Mouse (Mus musculus): Measurements from ENCODE around the gene Gm11444. TPM values are rescaled to one million over a fixed set of nuclear protein-coding genes. Genes with fewer than 3 reads are reported as not detected.

Gm11444 gene
- polyA plus RNA-seq, 1 experiment: not detected

- H3K27ac ChIP-seq (ENCODE audit: insufficient read depth, low read length): no peak overlapping the region
- peak in 1 of 2 experiments; percentile 35 for DNase-seq
- H3K27me3 ChIP-seq (ENCODE audit: control insufficient read depth, insufficient read depth, low read length): peaks cover 45% of the 10 kb centered on the region; the same call in 1 of the 2 replicates
- WGBS: 2% methylated on average over 67 of the region's 67 CpGs
- peaks cover 4% of the 10 kb centered on the region; the same call in 1 of the 2 replicates for H3K4me1 ChIP-seq (ENCODE audit: control insufficient read depth, insufficient read depth, low read length)
- no peak for TF ChIP-seq CTCF (IDR thresholded peaks at IDR 0.05; ENCODE audit: borderline replicate concordance, insufficient read depth, low read depth, low read length)
- no peak for TF ChIP-seq POLR2A (IDR thresholded peaks at IDR 0.05; ENCODE audit: borderline replicate concordance, insufficient read depth, low read length)
- H3K4me3 ChIP-seq (replicated peaks; ENCODE audit: insufficient read depth, low read depth, low read length): no peak overlapping the region
Measured at GRCm38 (mm10) chr11:85837648-85838423, 12.3 kb downstream of the Gm11444 start.

DNA sequence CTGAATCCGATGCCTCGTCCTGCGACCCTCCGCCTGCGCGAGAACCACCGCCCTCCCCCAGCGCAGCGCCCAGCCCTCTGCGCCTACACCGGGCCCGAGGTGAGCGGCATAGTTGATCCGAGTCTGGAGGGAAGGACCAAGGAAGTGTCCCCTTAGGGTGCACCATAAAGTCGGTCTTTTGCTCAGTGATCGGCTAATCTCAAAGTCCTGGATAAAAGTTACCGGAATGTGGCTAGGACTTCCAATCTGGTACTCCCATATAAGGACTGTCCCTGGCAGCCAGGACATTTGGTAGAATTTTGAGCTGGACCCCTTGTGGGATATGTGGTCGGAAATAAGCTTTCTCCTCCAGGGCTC, 12.9 kb downstream of the Gm11444 start:
- Histone ChIP-seq H3K4me1 (ENCODE audit: control insufficient read depth, insufficient read depth, low read length) (peaks cover 3% of the 10 kb centered on the region; the same call in 1 of the 2 replicates), H3K27ac (ENCODE audit: insufficient read depth, low read length) (no peak overlapping the region), H3K4me3 (replicated peaks; ENCODE audit: insufficient read depth, low read depth, low read length) (no peak overlapping the region), H3K27me3 (ENCODE audit: control insufficient read depth, insufficient read depth, low read length) (peaks cover 51% of the 10 kb centered on the region; the same call in 1 of the 2 replicates)
- DNase-seq: no peak
- 2% methylated on average over 18 of the region's 18 CpGs for WGBS
- no peak for TF ChIP-seq CTCF (IDR thresholded peaks at IDR 0.05; ENCODE audit: borderline replicate concordance, insufficient read depth, low read depth, low read length)
- no peak for TF ChIP-seq POLR2A (IDR thresholded peaks at IDR 0.05; ENCODE audit: borderline replicate concordance, insufficient read depth, low read length)

GRCm38 (mm10) chr11:85836523-85837290, 13.4 kb downstream of the Gm11444 start:
- WGBS: 8% methylated on average over 32 of the region's 32 CpGs
- Histone ChIP-seq H3K27me3 (ENCODE audit: control insufficient read depth, insufficient read depth, low read length) (peaks cover 49% of the 10 kb centered on the region; the same call in 1 of the 2 replicates), H3K27ac (ENCODE audit: insufficient read depth, low read length) (no peak overlapping the region), H3K4me1 (ENCODE audit: control insufficient read depth, insufficient read depth, low read length) (peaks cover 3% of the 10 kb centered on the region; the same call in 1 of the 2 replicates), H3K4me3 (replicated peaks; ENCODE audit: insufficient read depth, low read depth, low read length) (no peak overlapping the region)
- DNase-seq: peak in 1 of 2 experiments; percentile 35
- TF ChIP-seq CTCF (IDR thresholded peaks at IDR 0.05; ENCODE audit: borderline replicate concordance, insufficient read depth, low read depth, low read length) (no peak), POLR2A (IDR thresholded peaks at IDR 0.05; ENCODE audit: borderline replicate concordance, insufficient read depth, low read length) (no peak)

DNA sequence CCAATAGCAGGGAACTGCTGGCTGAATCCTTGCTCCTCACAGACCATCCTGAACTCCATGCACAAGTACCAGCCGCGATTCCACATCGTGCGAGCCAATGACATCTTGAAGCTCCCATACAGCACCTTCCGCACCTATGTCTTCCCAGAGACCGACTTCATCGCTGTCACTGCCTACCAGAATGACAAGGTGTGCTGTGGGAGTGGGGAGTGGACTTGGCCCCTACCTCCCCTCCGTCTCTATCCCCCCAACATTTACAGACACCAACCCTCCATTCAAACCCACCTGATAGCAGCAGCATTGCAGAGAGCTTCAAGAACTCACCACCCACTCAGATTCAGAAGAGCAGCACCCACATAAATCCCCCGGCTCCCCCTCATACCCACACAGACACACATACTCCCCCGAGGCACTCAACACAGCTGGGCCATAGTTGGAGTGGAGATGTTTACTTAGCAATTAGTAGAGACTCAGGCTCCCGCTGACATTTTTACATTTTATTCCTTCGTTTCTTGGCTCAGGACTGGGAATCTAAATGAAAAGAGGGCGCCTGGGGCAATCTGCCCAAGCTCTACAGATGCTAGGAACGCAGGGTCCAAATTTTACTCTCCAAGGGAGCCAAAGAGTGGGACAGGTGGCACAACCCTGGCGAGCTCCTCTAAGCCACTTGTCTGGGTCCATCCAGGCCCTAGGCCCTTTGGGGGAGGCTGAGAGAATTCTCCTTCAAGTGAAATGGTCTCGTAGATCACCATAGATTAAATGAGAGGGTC, 14.2 kb downstream of the Gm11444 start:
- no peak for TF ChIP-seq POLR2A (IDR thresholded peaks at IDR 0.05; ENCODE audit: borderline replicate concordance, insufficient read depth, low read length)
- no peak for TF ChIP-seq CTCF (IDR thresholded peaks at IDR 0.05; ENCODE audit: borderline replicate concordance, insufficient read depth, low read depth, low read length)
- Histone ChIP-seq H3K4me3 (replicated peaks; ENCODE audit: insufficient read depth, low read depth, low read length) (no peak overlapping the region), H3K27ac (ENCODE audit: insufficient read depth, low read length) (no peak overlapping the region), H3K4me1 (ENCODE audit: control insufficient read depth, insufficient read depth, low read length) (peaks cover 3% of the 10 kb centered on the region; the same call in 1 of the 2 replicates), H3K27me3 (ENCODE audit: control insufficient read depth, insufficient read depth, low read length) (peaks cover 45% of the 10 kb centered on the region; the same call in 1 of the 2 replicates)
- WGBS: 7% methylated on average over 16 of the region's 16 CpGs
- no peak for DNase-seq

DNA sequence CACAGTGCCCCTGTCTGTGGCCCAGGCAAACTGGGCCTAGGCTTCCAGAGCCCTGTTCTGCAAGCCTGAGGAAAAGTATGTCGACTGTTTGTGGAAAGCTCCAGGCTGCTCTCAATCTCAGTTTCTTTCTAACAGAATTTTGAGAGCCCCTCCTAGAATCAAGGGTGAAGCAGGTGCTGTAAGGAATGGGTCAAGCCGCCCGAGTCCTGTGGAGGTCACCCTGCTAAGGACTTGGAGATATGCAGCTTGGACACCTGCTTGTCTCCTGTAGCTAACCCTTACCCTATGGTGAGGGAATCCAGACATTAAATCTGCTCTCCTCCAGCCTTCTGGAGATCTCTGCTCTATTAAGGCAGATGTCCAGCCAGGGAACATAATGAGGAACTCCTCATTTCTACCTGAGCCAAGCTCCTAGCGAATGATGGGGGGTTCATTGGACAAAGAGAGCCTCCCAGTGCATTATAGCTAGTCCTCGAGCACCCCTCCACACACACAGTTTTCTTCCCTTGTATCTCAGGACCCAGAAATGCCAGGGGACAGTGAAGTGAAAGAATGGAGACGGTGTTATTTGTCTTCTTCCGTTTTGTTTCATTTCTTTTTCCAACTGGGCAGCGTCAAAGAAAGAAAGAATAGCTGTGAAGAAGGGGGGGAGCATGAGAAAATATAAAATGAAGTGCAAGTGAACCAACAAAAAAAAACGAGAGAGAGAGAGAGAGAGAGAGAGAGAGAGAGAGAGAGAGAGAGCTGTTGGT, 15.0 kb downstream of the Gm11444 start:
- peaks cover 3% of the 10 kb centered on the region; the same call in 1 of the 2 replicates for H3K4me1 ChIP-seq (ENCODE audit: control insufficient read depth, insufficient read depth, low read length)
- H3K27ac ChIP-seq (ENCODE audit: insufficient read depth, low read length): no peak overlapping the region
- no peak overlapping the region for H3K4me3 ChIP-seq (replicated peaks; ENCODE audit: insufficient read depth, low read depth, low read length)
- WGBS: 20% methylated on average over 9 of the region's 9 CpGs
- peaks cover 40% of the 10 kb centered on the region; the same call in 1 of the 2 replicates for H3K27me3 ChIP-seq (ENCODE audit: control insufficient read depth, insufficient read depth, low read length)
- DNase-seq: no peak
- no peak for TF ChIP-seq CTCF (IDR thresholded peaks at IDR 0.05; ENCODE audit: borderline replicate concordance, insufficient read depth, low read depth, low read length)
- no peak for TF ChIP-seq POLR2A (IDR thresholded peaks at IDR 0.05; ENCODE audit: borderline replicate concordance, insufficient read depth, low read length)

- WGBS: 28% methylated on average over 17 of the region's 17 CpGs
- no peak for DNase-seq
- TF ChIP-seq CTCF (IDR thresholded peaks at IDR 0.05; ENCODE audit: borderline replicate concordance, insufficient read depth, low read depth, low read length): no peak
- TF ChIP-seq POLR2A (IDR thresholded peaks at IDR 0.05; ENCODE audit: borderline replicate concordance, insufficient read depth, low read length): no peak
- H3K4me1 ChIP-seq (ENCODE audit: control insufficient read depth, insufficient read depth, low read length): peaks cover 3% of the 10 kb centered on the region; the same call in 1 of the 2 replicates
- H3K27ac ChIP-seq (ENCODE audit: insufficient read depth, low read length): no peak overlapping the region
- H3K27me3 ChIP-seq (ENCODE audit: control insufficient read depth, insufficient read depth, low read length): peaks cover 40% of the 10 kb centered on the region; the same call in 1 of the 2 replicates
- H3K4me3 ChIP-seq (replicated peaks; ENCODE audit: insufficient read depth, low read depth, low read length): no peak overlapping the region
Measured at GRCm38 (mm10) chr11:85834386-85834931, 15.7 kb downstream of the Gm11444 start.
